Mouse (Mus musculus): ENCODE results near the gene Carhsp1.

DNA sequence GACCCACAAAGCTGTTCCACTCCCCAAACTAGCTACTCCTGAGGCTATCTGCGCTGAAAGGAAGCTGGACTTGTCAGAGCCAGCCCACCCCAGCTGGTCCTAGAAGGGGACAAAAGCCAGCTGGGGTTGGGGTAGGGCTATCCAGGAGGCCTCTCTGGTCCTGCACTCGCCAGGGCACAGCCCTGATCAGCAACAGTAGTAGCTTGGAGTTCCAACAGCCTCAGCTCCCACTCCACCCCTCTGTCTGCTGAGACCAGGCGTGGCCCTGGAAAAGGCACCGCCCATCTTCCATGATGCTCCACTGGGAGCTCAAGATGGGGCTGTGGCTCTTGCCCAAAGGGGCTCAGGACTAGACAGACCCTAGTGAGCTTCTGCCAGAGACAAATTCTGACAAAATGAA lies 4.1 kb downstream of the Carhsp1 start:
- no peak for TF ChIP-seq CTCF (IDR thresholded peaks at IDR 0.05)
- TF ChIP-seq EP300 (IDR thresholded peaks at IDR 0.05; ENCODE audit: insufficient read depth, low read depth, low read length) = no peak
- TF ChIP-seq POLR2A (IDR thresholded peaks at IDR 0.05; ENCODE audit: insufficient read depth, low read depth, low read length) = no peak; the same call in 1 of the 2 replicates
